Mouse (Mus musculus) myocyte (in vitro differentiated cells): Measurements from ENCODE around the gene 4930568D16Rik. TPM values are rescaled to one million over a fixed set of nuclear protein-coding genes. Genes with fewer than 3 reads are reported as not detected.

ENCODE experiments used
- H3K27me3 ChIP-seq: one replicate; pipeline ENCODE4 v1.6.1; 2011; ENCODE audit not compliant: control insufficient read depth, insufficient read depth, insufficient read length
- H3K36me3 ChIP-seq: one replicate; pipeline ENCODE4 v1.6.1; 2011; ENCODE audit not compliant: control insufficient read depth, insufficient read depth
- H3K4me2 ChIP-seq: one replicate; pipeline ENCODE4 v1.6.1; 2011; ENCODE audit warnings: low read depth, control low read depth
- H3K4me3 ChIP-seq: one replicate; pipeline ENCODE4 v1.5.1; 2011; ENCODE audit warnings: mild to moderate bottlenecking, control low read depth, moderate library complexity
- H3K79me2 ChIP-seq: one replicate; pipeline ENCODE4 v1.6.1; 2011; ENCODE audit not compliant: control insufficient read depth, insufficient read depth
- H3ac ChIP-seq: one replicate; pipeline ENCODE4 v1.6.1; 2011; ENCODE audit not compliant: control insufficient read depth, insufficient read length
- CEBPB ChIP-seq: IDR thresholded peaks from 2 replicates; pipeline ENCODE4 v1.6.1; 2011; ENCODE audit warnings: mild to moderate bottlenecking, moderate library complexity; ENCODE audit not compliant: poor library complexity, insufficient read depth, severe bottlenecking
- E2F4 ChIP-seq: IDR thresholded peaks from one replicate; pipeline ENCODE4 v1.6.1; 2011; ENCODE audit warnings: mild to moderate bottlenecking, control low read depth, moderate library complexity; ENCODE audit not compliant: insufficient read depth
- MAX ChIP-seq: IDR thresholded peaks from one replicate; pipeline ENCODE4 v1.6.1; 2011; ENCODE audit warnings: low read depth, mild to moderate bottlenecking, control low read depth
- MYOD1 ChIP-seq, 3 experiments: IDR thresholded peaks; one replicate each; pipeline ENCODE4 v1.6.1; 2011; ENCODE audit warnings: control low read depth in 2 of 3, low read depth in 2 of 3, mild to moderate bottlenecking in 2 of 3, moderate library complexity in 1 of 3; ENCODE audit not compliant: insufficient read length in 2 of 3, control insufficient read depth in 1 of 3
- MYOG ChIP-seq, 3 experiments: IDR thresholded peaks; one replicate each; pipeline ENCODE4 v1.6.1; 2011; ENCODE audit warnings: control low read depth in 2 of 3, low read depth in 2 of 3, mild to moderate bottlenecking in 2 of 3; ENCODE audit not compliant: insufficient read length in 2 of 3, control insufficient read depth in 1 of 3, insufficient read depth in 1 of 3
- POLR2A ChIP-seq: IDR thresholded peaks from one replicate; pipeline ENCODE4 v1.6.1; 2011; ENCODE audit warnings: low read depth, mild to moderate bottlenecking, control low read depth, moderate library complexity; ENCODE audit not compliant: insufficient read length
- POLR2AphosphoS2 ChIP-seq: IDR thresholded peaks from one replicate; pipeline ENCODE4 v1.6.1; 2011; ENCODE audit warnings: low read depth, control low read depth; ENCODE audit not compliant: insufficient read length
- REST ChIP-seq: IDR thresholded peaks from one replicate; pipeline ENCODE4 v1.6.1; 2011; ENCODE audit warnings: mild to moderate bottlenecking, control low read depth, moderate library complexity; ENCODE audit not compliant: insufficient read depth, insufficient read length
- SRF ChIP-seq: IDR thresholded peaks from one replicate; pipeline ENCODE4 v1.6.1; 2011; ENCODE audit warnings: low read depth; ENCODE audit not compliant: control insufficient read depth, insufficient read length
- TCF12 ChIP-seq: IDR thresholded peaks from one replicate; pipeline ENCODE4 v1.6.1; 2011; ENCODE audit warnings: mild to moderate bottlenecking, control low read depth; ENCODE audit not compliant: poor library complexity, insufficient read depth, severe bottlenecking
- TCF3 ChIP-seq: IDR thresholded peaks from one replicate; pipeline ENCODE4 v1.6.1; 2011; ENCODE audit warnings: low read depth, control low read depth; ENCODE audit not compliant: insufficient read length
- USF1 ChIP-seq: IDR thresholded peaks from one replicate; pipeline ENCODE4 v1.6.1; 2011; ENCODE audit warnings: low read depth, mild to moderate bottlenecking, control low read depth, moderate library complexity
- polyA plus RNA-seq: library from polyadenylated mRNA; unstranded; fragments of >200 nt; fragmentation: generic; extraction: Trizol; gene quantifications from one replicate; pipeline ENCODE4 v1.2.1, GENCODE M21; 2012; ENCODE audit warnings: missing spikeins

Gene 4930568D16Rik
- polyA plus RNA-seq, 1 experiment = not detected

GRCm38 (mm10) chr2:35338036-35338435 is 29.5 kb downstream of the 4930568D16Rik start:
- H3K4me3 ChIP-seq = peak overlapping the region; percentile 82
- no peaks in the 10 kb centered on the region for H3K36me3 ChIP-seq
- TF ChIP-seq POLR2A (no peak), E2F4 (no peak), MYOG (IDR thresholded peaks at IDR 0.05; ENCODE audit: control insufficient read depth in 1 of 3, insufficient read depth in 1 of 3, insufficient read length in 2 of 3, low read depth in 2 of 3) (no peak), TCF3 (no peak), TCF12 (no peak), SRF (no peak), POLR2AphosphoS2 (no peak), REST (no peak), CEBPB (no peak), USF1 (no peak)
- H3ac ChIP-seq = no peak overlapping the region
- peaks cover 33% of the 10 kb centered on the region for H3K79me2 ChIP-seq
- H3K27me3 ChIP-seq = no peaks in the 10 kb centered on the region
- H3K4me2 ChIP-seq = peak overlapping the region; percentile 99

DNA sequence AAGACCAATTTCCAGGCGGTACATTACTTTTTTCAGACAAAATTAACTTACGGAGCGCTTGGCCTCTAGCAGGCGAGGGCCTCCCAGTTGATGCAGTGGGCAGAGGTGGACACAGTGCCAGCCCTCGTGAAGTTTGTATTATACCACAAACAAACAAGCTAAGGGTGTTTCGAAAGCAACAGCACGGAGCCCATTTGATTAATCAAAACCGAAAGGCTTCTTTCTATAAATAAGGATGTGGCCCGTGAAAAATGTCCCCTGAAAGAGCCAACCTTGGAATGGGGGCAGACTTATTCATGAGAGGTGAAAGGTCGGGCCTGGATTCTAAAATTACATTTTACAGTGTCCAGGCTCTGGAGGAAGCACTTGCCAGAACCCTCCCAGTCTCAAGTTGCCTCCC is 30.1 kb downstream of the 4930568D16Rik start:
- no peak for TF ChIP-seq CEBPB
- TF ChIP-seq TCF3 = no peak
- Histone ChIP-seq H3ac (no peak overlapping the region), H3K79me2 (peaks cover 39% of the 10 kb centered on the region), H3K4me3 (peak overlapping the region; percentile 82), H3K4me2 (peak overlapping the region; percentile 99), H3K27me3 (no peaks in the 10 kb centered on the region), H3K36me3 (peaks cover 2% of the 10 kb centered on the region)

DNA sequence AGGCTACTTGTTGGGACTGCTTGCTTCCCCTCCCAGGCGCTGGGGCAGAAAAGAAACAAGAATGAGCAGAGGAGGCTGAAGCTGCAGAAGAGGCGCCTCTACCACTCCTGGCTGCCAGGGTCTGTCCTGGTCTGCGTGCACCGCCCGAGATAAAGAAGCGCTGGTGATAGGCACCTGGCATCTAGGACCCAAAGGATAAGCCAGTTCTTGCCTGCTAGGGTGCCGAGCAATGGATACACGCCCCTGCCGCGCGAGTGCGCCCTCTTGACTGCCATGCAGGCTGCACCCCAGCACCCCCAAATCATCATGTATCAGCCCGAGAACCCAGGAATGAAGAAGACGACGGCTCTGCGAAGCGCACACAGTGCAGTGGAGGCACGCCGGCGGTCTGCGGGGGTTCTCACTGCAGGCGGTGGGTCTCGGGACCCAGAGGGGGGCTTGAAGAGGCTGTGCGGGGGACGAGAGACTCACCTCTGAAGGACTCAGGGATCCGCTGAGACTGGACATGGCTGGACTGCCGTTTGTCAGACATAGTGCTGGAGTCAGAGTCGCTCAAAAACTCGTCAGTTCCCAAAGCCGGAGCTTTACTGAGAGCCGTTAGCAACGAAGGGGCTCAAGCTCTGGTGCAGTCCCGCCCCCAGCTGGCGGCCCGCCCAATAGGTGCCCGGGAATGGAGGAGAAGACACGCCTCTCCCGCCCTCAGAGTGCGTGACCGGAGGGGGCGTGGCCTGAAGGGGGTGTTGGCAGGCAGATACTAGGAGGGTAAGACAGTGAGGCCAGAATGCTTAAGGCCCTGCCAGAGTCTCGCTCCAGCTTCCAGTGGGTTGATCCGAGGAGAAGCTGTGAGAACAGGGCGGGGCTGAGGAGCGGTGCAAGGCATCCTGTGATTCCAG is 30.9 kb downstream of the 4930568D16Rik start, which contains the start of gene Stom:
Gene Stom (minus strand): TSS at position 589 of the 893 bp plus-strand sequence.
- Histone ChIP-seq H3ac (peak within 1 kb of the TSS; percentile 33), H3K36me3 (peaks cover 9% of the 10 kb centered on the region)
- TF ChIP-seq TCF3 (no peak), SRF (peak; percentile 49), POLR2AphosphoS2 (peak; percentile 84), MAX (no peak), POLR2A (peak; percentile 91), E2F4 (no peak), CEBPB (no peak), MYOG (IDR thresholded peaks at IDR 0.05; ENCODE audit: control insufficient read depth in 1 of 3, insufficient read depth in 1 of 3, insufficient read length in 2 of 3, low read depth in 2 of 3) (peak in 1 of 3 experiments; percentile 25), MYOD1 (IDR thresholded peaks at IDR 0.05; ENCODE audit: control insufficient read depth in 1 of 3, insufficient read length in 2 of 3, low read depth in 2 of 3) (peak in 1 of 3 experiments; percentile 32), TCF12 (no peak), USF1 (peak; percentile 16), REST (no peak)

GRCm38 (mm10) chr2:35335620-35336019 is 31.9 kb downstream of the 4930568D16Rik start:
- H3K4me2 ChIP-seq = peak overlapping the region; percentile 97
- peak in 1 of 3 experiments; percentile 22 for TF ChIP-seq MYOD1 (IDR thresholded peaks at IDR 0.05; ENCODE audit: control insufficient read depth in 1 of 3, insufficient read length in 2 of 3, low read depth in 2 of 3)
- no peak for TF ChIP-seq REST
- no peak for TF ChIP-seq TCF12
- TF ChIP-seq SRF = no peak
- TF ChIP-seq E2F4 = no peak
- peaks cover 56% of the 10 kb centered on the region for H3K79me2 ChIP-seq
- H3K4me3 ChIP-seq = peak overlapping the region; percentile 82
- H3K27me3 ChIP-seq = no peaks in the 10 kb centered on the region
- H3ac ChIP-seq = no peak overlapping the region
- peaks cover 10% of the 10 kb centered on the region for H3K36me3 ChIP-seq

More for the DNA sequence above, 30.9 kb downstream of the 4930568D16Rik start, which contains the start of gene Stom:
- peak within 1 kb of the TSS; percentile 99 for H3K4me2 ChIP-seq
- H3K27me3 ChIP-seq = no peaks in the 10 kb centered on the region
- H3K79me2 ChIP-seq = peaks cover 47% of the 10 kb centered on the region
- H3K4me3 ChIP-seq = peak within 1 kb of the TSS; percentile 82

DNA sequence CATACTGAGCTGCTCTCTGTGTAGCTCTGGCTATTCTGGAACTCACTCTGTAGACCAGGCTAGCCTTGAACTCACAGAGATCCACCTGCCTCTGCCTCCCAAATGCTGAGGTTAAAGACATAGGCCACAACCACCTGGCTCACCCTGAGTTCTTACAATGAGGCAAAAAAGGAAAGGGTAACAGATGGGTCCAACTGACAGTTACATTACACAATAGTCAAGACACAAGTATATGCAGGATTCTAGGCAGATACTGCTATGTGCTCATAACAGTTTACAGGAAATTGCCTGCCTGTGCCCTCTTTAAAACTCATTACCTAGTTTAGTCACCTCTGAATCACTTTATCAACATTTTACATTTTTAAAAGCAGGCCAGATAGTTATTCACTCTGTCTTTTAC is 33.9 kb downstream of the 4930568D16Rik start:
- Histone ChIP-seq H3K4me2 (peak overlapping the region; percentile 97), H3K36me3 (peaks cover 10% of the 10 kb centered on the region), H3K79me2 (peaks cover 64% of the 10 kb centered on the region), H3K4me3 (no peak overlapping the region), H3K27me3 (no peaks in the 10 kb centered on the region), H3ac (no peak overlapping the region)
- TF ChIP-seq REST (no peak), E2F4 (no peak), CEBPB (no peak), MAX (no peak), POLR2A (no peak), MYOG (IDR thresholded peaks at IDR 0.05; ENCODE audit: control insufficient read depth in 1 of 3, insufficient read depth in 1 of 3, insufficient read length in 2 of 3, low read depth in 2 of 3) (no peak), POLR2AphosphoS2 (no peak), TCF3 (no peak), TCF12 (no peak), USF1 (no peak), MYOD1 (IDR thresholded peaks at IDR 0.05; ENCODE audit: control insufficient read depth in 1 of 3, insufficient read length in 2 of 3, low read depth in 2 of 3) (no peak), SRF (no peak)
